Mouse (Mus musculus): ENCODE measurements at regions not wholly inside any gene's neighbourhood (a gene's known extent, or its start where the extent isn't known, plus 50 kb on each side); places are given as distances from the start of the nearest gene placed in this dataset.

DNA sequence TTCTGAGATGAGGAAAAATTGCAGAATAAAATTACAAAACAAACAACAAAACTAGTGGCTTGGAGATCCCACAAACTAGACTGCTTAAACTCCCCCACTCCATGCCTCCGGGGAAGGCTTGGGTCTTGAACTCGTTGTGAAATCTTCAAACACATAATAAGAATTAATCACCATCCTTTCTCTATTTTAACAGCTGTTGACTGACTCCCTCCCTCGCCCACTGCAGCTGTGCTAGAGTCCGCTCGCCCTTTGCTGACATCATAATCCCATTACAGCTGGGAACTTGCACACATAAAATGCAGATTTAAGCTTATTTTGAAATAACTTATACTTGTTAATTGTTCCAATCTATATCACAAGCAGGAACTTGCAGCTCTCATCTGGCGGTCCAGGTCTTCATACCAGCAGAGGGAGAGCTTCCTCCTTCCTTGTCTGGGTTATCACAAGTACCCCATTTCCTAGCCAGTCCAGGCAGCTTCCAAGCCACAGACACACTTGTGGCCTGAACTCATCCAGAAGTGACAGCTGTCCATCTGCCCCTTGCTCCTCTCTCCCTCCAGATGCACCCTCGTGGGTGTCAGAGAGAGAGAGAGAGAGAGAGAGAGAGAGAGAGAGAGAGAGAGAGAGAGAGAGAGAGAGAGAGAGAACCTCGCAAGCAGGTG lies 332.9 kb upstream of the Mki67 start:
- DNase-seq (ENCODE audit: low read depth), result no peak

DNA sequence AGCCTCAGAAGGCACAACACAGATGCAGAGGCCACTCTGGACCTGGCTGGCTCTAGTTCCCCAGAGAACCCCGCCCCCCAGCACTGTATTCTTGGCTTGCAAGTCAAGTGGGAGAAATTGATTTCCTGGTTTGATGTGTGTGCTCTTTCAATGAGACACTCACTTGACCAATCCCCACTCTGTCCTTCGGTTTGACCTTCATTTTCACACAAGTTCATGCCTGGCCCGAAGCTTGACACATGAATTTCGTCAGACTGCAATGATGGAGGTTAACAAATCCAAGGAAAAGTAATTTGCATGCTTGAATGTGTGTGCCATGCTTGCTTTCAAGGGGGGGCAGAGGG lies 333.4 kb upstream of the Mki67 start:
- DNase-seq (ENCODE audit: low read depth), result no peak

DNA sequence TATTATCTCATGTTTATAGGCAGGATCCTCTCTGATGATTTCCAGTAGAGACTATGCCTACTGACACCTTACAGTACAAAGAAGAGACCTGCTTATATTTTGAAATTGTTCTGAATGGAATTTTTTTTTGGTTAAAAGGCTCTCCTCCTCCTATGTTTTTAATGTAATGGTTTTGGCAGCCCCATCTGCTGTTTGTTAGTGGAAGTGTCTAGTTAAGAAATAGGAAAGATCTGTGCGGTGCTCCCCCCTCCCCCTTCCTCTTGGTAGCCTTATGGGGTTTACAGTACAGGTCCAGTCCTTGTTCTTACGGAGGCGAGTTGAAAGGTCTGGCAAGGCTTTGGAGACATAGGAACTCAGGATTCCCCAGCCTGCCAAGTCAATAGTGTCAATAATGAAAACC lies 334.0 kb upstream of the Mki67 start:
- no peak for DNase-seq (ENCODE audit: low read depth)

DNA sequence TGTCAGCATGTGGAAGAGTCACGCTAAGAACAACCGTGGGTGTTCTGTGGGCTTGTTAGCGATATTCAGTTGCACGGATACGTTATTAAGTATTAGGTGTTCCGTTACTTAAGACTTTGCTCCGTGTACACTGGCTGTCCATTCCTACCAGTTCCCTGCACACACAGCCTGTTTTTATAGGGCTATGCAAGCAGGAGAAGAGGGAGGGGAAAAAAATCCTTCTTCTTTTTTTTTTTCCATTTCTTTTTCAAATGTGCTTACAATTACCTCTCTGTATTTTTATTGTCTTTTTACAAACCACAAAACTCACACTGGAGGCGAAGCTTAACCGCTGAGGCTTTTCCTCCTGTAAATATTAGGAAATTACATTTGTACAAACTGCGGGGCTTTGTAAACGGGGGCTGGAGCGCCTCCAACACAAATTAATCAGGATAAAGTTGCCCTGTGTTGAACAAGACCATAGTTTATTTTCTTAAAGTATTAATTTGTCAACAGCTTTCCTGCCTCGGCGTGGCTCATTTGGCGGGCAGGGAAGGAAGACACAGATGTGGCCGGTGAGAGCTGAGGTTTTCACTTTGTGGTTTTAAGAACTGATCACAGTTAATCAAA lies 340.8 kb upstream of the Mki67 start:
- DNase-seq (ENCODE audit: low read depth), result no peak

DNA sequence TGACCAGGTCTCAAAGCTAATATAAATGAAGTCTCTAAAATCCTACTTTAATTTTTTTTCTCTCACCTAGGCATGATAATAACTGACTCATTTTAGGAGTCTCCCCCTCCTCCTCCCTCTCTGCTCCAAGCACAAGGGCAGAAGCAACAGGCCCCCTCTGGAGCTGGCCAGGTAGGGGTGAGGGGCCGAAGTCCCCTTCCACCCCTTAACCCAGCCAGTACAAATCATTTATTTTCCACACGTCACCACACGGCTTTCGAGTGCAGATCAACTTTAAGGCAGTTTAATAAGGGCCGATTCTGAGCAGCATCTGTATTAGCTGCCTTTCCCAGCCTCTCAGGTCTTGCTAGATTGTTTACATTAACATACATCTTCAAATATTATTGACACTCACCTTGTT lies 342.2 kb upstream of the Mki67 start:
- DNase-seq (ENCODE audit: low read depth), result no peak

DNA sequence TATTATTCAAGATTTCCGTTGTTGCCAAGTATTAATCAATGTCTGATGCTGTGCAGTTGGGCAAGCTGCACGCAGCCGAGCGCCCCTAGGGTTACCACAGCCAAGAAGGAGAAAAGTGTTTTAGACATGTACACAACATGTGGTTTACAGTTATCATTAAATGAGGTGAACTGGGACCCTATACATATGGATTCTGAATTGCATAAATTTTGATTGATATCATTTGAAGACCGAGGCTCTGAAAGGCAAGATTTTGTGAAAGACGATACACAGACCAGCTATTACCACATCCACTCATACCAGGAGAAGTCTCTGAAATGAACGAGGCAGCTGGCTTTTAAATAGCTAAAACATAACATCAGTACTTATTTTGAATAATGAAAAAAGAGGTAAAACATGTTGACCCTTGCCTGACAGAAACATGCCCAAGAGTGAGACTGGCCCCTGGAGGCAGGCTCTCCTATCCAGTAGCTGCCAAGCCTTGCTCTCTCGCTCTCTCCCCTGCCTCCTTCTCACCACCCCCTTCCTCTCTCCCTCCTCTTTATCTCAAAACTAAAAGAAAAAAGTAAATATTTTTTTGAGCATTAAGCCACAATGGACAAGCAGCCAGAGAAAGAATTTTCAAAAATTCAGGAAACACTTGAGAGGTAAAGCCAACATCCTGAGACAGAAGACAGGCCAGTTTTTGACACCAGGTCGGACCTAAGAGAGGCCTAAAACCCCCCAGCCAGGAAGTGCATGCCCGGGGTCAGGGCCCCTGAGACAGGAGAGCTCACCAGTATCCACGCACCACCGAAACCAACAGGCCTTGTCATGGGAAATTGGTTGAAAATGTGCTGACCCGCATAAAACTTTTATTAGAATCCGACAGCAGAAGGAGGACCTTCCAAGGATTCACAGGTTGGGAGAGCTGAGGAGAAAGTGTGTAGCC lies 342.9 kb upstream of the Mki67 start:
- DNase-seq (ENCODE audit: low read depth), result no peak

DNA sequence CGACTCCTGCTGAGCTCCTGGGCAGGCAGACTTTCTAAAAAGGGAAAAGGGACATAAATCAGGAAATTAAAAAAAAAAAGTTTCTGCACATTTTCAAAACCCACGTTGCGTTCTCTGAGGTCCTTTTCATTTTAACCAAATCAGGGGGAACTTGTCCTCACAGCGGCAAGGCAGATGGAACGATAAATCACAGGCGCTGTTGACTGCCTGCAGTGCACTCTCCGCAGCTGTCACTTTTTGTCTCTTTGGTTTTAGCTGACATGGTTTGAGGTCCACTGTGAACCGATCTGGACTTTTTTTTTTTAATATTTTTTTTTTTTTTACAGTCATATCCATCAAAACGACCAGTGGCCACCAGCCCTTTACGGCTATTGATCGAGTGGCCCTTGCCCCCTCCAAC lies 343.7 kb upstream of the Mki67 start:
- DNase-seq (ENCODE audit: low read depth), result no peak

DNA sequence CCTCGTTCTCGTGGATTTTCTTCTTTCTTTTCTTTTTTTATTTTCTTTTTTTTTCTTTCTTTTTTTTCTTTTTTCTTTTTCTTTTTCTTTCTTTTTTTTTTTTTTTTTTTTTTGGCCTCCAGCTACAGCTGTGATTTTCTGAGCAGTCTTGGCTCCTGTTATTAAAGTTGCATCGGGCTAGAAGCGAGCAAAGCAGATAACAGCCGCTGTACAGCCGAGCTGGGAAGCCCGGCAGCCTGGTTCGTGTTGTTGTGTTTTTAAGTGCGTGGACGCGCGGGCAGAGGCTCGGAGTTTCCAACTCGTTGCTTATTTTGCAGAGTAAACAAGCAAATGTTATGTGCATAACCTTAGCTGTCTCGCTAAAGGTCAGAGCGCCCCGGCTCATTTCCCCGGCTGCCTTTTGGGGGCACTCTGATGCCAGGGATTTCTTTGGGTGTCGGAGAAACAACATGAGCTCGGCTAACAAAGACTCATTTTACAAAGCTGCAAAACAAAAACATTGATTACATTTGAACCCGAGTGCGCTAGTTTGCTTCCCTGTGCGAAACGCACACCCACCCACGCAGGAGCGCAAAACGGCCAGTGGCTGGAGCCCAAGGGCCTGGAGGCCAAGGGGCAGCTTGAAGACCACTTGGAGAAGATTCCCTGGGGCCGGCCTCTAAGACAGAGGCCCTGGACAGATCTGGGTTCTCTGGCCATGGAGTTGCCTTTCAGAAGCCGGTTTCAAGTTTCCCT lies 344.3 kb upstream of the Mki67 start:
- no peak for DNase-seq (ENCODE audit: low read depth)

DNA sequence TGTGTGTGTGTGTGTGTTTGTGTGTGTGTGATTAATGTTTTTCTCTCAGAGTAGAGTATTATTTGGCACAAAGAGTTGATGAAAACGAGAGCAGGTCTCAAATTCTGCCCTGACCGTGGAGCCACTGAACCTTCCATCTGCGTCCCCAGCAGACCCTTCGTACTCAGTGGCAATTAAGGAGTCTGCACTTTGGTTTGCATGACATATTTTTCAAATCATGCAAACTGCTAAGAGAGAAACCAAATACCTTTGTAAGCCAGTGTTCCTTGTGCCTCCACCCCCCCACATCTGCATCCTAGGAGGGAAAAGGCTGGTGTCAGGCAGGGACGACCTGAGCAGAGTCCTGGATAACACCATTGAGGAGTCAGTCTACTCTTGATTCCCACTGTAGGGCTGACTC lies 346.5 kb upstream of the Mki67 start:
- DNase-seq (ENCODE audit: low read depth), result no peak

DNA sequence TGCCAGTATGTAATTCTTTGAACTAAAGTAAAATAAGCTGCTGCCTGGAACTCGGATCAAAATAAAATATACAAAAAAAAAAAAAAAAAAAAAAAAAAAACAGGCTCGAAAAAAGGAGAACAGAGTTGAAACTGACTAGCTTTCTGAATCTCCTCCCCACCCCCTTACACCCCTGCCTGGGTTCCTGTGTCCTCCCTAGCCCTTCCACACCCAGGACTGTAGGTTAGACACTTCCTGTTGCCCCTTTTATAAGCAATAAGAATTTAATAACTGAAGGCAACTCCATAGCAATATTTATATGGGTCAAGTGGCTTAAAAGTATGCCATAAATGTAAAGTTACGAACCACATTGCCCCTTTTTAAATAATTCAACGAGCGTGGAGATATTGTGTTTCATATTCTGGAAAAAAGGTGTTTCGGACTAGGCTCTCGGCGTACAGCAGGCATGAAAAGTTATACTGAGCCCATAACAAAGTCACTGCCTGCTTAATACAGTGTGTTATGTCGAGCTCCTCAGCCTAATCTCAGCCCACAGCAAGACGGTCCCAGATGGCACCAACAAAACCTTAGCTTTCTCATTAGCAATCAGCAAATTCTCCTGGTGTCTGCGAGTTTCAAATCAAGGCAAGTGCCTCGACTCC lies 349.0 kb upstream of the Mki67 start:
- no peak for DNase-seq (ENCODE audit: low read depth)

DNA sequence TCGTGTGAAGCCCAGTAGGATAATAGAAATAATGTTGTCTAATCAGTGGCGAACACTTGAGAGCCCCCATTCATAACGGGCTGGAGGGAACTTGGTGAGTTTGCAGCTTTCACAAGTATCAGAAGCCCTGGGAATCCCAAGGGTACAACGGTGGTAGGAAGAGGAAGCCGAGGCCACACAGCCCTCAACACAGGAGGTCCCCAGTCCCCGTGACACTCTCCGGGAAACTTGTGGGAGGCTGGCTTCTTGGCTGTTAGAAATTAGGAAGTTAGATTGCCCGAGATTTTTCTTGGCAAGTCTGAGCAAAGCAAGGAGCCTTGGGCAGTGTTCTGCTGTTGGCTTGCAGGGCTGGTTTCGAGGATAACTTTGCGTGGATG lies 349.5 kb upstream of the Mki67 start:
- no peak for DNase-seq (ENCODE audit: low read depth)

DNA sequence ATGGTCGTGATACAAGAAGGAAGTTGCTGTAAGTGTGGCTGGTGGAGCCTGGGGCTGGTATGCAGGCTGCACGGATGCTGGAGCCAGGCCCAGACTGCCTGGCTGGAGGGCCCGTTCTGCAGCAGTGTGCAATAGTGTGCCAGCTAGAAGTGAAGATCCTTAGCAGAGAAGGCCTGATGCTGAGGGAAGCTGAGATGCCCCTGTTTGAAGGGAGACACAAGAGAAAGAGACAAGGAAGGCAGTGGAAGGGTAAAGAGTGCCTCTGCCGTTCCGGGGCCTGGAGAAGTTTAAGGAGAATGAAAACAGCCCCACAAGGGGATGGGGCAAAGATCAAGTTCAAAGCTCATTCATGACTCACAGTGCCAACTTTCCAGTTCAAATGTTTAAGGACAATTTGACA lies 354.7 kb upstream of the Mki67 start:
- no peak for DNase-seq (ENCODE audit: low read depth)

DNA sequence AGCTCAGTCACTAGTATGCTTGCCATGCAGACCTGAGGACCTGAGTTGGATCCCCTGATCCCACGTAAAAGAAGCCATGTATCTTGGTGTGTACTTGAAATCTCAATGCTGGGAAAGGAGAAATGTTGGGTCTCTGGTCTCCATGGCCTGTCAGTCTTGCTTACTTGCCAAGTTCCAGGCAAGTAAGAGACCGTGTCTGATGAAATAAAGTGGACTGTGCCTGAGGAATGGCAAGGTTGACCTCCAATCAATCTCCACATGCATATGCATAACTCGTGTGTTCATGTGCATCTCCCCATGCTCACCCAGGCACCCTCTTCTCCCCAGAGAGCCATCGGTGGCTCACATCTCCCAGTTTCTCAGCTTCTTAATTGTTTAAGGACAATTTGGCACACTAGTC lies 355.2 kb upstream of the Mki67 start:
- DNase-seq (ENCODE audit: low read depth), result no peak

DNA sequence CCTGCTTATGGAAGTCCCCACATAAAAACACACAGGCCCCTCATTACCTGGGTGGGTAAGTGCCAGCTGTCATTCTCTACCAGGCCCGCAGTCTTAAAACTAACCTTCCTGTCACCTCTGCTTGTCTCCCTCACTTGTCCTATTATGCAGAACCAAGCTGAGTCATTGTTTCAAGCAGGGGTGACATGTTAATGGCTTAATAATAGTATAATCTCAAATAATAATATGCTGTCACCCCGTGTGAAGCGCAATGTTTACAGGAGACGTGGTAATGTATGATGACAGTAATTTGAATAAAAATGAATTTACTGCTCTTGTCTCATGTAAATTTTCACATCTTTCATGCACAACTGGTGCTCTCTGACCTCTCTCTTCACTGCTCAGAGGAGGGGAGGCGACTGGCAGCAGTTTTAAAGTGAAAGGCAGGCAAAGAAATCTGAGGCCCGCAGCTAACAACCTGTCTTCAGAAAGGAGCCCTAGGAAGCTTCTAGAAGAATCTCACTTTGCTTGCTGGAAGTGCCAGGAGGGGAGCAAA lies 357.2 kb upstream of the Mki67 start:
- DNase-seq (ENCODE audit: low read depth), result no peak

DNA sequence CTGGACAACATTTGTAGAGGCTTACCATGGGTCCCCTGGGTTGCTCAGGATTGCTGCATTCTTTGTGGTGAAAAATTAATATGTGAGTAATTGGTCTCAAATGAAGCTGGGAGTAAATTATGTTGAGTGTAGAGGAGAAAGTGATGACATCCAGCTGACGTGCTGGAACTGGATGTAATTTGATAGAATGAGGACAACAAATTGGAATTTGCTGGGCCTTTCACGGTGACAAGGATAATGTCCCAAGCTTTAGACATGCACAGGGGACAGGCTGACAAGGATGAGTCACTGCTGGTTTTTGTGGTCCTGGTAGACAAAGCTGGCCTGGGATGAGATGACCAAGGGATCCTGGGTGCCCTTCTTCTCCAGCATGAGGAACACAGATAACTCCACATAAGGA lies 357.9 kb upstream of the Mki67 start:
- no peak for DNase-seq (ENCODE audit: low read depth)

DNA sequence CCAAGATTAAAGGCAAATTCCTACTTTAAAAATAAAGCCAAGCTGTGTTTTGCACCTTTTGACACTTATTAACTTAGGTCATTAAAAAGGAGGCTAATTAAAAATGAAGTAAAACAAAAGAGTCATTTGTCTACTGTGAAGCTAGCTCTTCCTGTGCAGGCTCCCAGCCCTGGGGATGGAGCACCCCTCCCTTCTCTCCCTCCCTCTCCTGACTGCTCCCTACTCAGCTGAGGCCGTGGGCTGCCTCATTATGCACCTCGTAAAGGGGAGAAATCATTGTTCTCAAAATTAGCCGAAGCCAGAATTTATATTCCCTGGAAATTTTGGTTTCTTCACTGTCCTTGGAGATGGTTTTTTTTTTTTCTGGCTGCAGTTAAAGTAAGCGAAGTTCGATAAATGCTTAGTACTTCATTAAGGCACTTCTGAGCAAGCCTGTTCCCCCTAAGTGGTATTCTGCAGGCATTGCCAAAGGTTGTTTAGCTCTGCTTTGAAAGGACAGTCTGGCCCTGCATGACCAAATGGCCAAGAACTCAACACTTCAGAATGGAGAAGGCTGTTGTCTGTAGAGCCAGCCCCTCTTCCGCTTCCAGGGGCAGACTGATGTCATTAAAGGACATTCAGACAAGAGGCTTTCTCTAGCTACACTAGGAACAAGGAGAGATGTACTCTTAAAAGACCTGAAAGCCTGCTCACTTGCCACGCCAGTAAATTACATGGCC lies 365.5 kb upstream of the Mki67 start:
- no peak for DNase-seq (ENCODE audit: low read depth)

DNA sequence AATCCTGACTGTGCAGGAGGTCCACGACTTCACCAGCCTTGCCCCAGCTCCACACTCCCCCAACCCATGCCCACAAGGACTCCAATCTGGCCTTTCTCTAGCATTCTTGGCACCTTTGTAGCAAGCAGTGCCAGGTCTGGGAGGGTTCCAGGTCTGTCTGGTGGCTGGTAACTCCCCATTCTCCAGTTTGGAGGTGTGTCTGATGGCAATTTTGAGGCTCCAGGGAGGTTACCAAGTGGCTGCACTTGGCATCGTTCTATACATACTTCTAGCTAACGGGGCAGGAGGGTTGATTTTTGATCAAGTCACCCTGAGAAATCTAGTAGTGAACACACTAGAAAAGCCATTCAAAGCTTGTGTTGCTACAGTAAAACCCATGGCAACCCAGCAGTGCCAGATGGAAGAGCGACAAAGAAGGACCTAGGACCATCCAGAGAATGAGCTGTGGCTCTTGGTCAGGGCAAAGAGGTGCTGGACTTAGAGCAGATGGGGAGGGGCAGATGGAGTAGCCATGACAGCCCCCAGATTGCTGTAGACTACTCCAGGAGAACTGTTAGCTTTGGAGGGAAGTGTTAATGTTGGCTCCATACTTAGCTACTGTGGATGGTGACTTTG lies 366.2 kb upstream of the Mki67 start:
- no peak for DNase-seq (ENCODE audit: low read depth)

DNA sequence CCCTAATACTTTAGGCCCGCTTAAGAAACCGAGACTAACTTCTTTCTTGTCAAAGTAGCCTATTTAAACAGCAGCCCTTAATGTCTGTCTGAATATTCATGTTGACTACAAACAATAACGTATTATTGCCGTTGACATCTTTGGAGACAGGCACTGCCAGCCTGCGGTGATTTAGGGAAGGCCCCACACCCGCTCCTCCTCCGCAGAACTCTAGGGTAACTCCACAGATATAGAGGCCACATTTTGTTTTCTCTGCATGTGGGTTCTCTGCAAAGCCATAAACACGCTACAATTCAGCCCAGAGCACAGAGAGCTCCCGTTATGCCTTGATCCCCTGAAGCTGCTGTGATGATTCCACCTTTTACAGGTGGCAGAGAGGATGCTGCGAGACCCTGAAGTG lies 366.8 kb upstream of the Mki67 start:
- no peak for DNase-seq (ENCODE audit: low read depth)

DNA sequence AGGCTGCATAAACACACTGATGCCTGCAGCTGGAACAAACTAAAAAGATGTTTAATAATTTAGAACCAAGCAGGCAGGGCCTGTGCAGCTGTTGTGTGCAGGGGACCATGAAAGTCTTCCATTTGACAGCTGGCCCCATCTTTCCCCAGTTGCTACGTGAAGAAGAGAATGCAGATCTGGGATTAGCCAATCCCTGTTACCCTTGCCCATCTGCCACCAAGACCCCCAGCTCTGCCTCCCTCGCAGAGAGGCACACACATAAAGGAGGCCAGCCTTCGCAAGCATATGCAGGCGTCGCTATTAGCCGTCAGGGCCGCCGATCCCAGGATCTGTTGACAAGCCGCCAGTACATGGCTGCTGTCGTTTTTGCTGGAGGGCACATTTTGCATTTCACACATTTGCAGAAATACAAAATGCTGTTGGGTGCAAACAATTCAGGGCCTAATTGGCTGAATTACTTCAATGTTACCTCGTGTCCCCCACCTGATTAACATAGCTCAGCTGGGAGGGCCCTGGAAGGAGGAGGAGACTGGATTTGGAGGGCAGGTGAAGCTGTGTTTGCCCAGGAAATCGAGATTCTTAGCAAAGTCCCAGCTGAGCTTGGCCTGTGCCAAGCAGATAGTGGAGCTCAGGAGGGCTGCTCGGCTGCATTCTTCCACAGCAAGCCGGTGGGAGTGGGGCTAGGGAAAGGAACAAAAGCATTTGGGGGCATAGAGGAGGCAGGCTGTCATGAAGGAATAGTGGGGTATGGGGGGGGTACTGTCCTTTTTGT lies 367.6 kb upstream of the Mki67 start:
- no peak for DNase-seq (ENCODE audit: low read depth)

DNA sequence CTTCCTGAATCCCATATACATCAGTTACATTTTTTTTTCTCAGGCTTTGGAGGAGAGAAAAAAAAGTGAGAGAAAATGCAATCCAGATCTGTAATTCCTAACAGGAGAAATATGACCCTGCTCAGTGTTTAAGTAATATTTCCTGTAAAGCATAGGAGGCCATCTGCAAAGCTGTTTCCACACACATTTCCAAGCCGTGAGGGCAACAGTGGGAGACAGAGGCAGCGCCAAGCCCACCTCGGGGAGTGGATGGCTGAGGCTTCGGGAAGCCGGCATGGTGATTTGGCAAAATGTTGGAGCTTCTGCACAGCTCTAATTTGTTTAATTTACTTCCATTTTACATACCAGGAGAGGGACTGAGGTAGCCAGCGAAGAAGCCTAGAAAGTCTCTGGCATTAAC lies 372.6 kb upstream of the Mki67 start:
- DNase-seq (ENCODE audit: low read depth), result no peak

All from c-Kit-positive CD71-positive TER-119-negative erythroid progenitor cells, embryonic 14.5 days (primary cell).